ENCODE assay signal across 22 mouse cellular contexts in genomic region chr9:72931166-72931790, GRCm38 (mm10). TPM values are rescaled to one million over a fixed set of nuclear protein-coding genes. Genes with fewer than 3 reads are reported as not detected.
DNase-seq lines count a peak whose midpoint lies in the region; ATAC-seq and TF ChIP-seq lines count a peak whose summit lies in the region.
"Had no signal": no experiment of that assay in that cellular context is flagged by ENCODE, and none has a peak within 500 bp of the region (broad histone marks: within the 10 kb centered on the region; RNA-seq: fewer than 3 reads in every experiment).

No protein-coding gene starts in this region.

- intact Hi-C loops in left cerebral cortex, postnatal 14 days (cut with DNase I) = no loop called here
- intact Hi-C loops in heart, postnatal 25 days (cut with DNase I) = no loop called here
- intact Hi-C loops in gastrocnemius, postnatal 14 days (cut with DNase I; ENCODE audit: low total_unique reads) = no loop called here

- peaks cover 11% of the 10 kb centered on the region for H3K4me1 ChIP-seq in kidney, embryonic 15.5 days
- H3K4me1 ChIP-seq: liver, embryonic 12.5 days; megakaryocyte, embryonic 14.5 days had no signal

- H3K4me3 ChIP-seq in layer of hippocampus, adult 2 months = no peak overlapping the region
- H3K4me3 ChIP-seq in kidney, embryonic 15.5 days (replicated peaks) = no peak overlapping the region
- H3K4me3 ChIP-seq: embryonic facial prominence, embryonic 12.5 days; liver, embryonic 12.5 days; megakaryocyte, embryonic 14.5 days; stomach, embryonic 15.5 days had no signal

- peak overlapping the region; percentile 87 for H3K27ac ChIP-seq in layer of hippocampus, adult 2 months
- H3K27ac ChIP-seq in kidney, embryonic 15.5 days = no peak overlapping the region
- H3K27ac ChIP-seq: embryonic facial prominence, embryonic 12.5 days; liver, embryonic 12.5 days; stomach, embryonic 15.5 days had no signal

- no peaks in the 10 kb centered on the region for H3K27me3 ChIP-seq in kidney, embryonic 15.5 days
- H3K27me3 ChIP-seq: embryonic facial prominence, embryonic 12.5 days; stomach, embryonic 15.5 days had no signal

- 84% methylated on average over 13 of the region's 13 CpGs for WGBS in kidney, embryonic 15.5 days

- ATAC-seq in kidney, embryonic 15.5 days (replicated peaks; ENCODE audit: low FRiP score) = no peak
- ATAC-seq: hindbrain, embryonic 16.5 days; liver, embryonic 12.5 days had no signal

- peak; percentile 10 for DNase-seq in adrenal gland, postnatal 10 days
- no peak for DNase-seq in adrenal gland, postnatal 4 days (ENCODE audit: low spot score in 2 of 2)
- peak; percentile 22 for DNase-seq in 3T3-L1 (ENCODE audit: low read depth, low spot score)
- peak; percentile 74 to 88 for DNase-seq in layer of hippocampus, adult 2 months (ENCODE audit: low spot score in 2 of 2)
- DNase-seq in left cerebral cortex, postnatal 14 days (ENCODE audit: low spot score in 2 of 2) = peak; percentile 64 to 85
- no peak for DNase-seq in heart, postnatal 25 days (ENCODE audit: low spot score)
- DNase-seq in gastrocnemius, postnatal 14 days = no peak
- DNase-seq: adrenal gland, adult 2 months; cerebellum, postnatal 25 days; heart, postnatal 10 days; kidney, adult 18-20 months had no signal

- no peak overlapping the region for H3K4me2 ChIP-seq in kidney, embryonic 15.5 days
- H3K4me2 ChIP-seq: embryonic facial prominence, embryonic 12.5 days; liver, embryonic 12.5 days; stomach, embryonic 15.5 days had no signal

- H3K9ac ChIP-seq in kidney, embryonic 15.5 days = no peak overlapping the region
- H3K9ac ChIP-seq: embryonic facial prominence, embryonic 12.5 days; liver, embryonic 12.5 days; stomach, embryonic 15.5 days had no signal

- TF ChIP-seq CTCF in layer of hippocampus, adult 2 months (conservative IDR thresholded peaks at IDR 0.05) = no peak

- peaks cover 7% of the 10 kb centered on the region for H3K36me3 ChIP-seq in kidney, embryonic 15.5 days
- H3K36me3 ChIP-seq: liver, embryonic 12.5 days had no signal

- H3K9me3 ChIP-seq in kidney, embryonic 15.5 days (replicated peaks) = no peaks in the 10 kb centered on the region
- H3K9me3 ChIP-seq: embryonic facial prominence, embryonic 12.5 days; liver, embryonic 12.5 days; megakaryocyte, embryonic 14.5 days; stomach, embryonic 15.5 days had no signal

RNA-seq across cellular contexts. Expression of gene Pygo1, which starts 5.8 kb away (rescaled TPM):
- 1 to 10 TPM; 3.5 to 5.0 TPM for total RNA-seq in adrenal gland, postnatal 10 days (2021)
- 1 to 10 TPM; 7.4 to 7.7 TPM for total RNA-seq in adrenal gland, postnatal 4 days (2021)
- 10 to 100 TPM; 30.9 to 32.9 TPM for total RNA-seq in layer of hippocampus, adult 2 months (2021)
- total RNA-seq in left cerebral cortex, postnatal 14 days (2021) = 10 to 100 TPM; 12.0 to 13.0 TPM
- polyA plus RNA-seq in kidney, embryonic 15.5 days (2015; fragmentation: Nextera tagmentation; extraction: Ambion mirVana) = 5.4 TPM in 2 replicates
- total RNA-seq in heart, postnatal 25 days (2021) = 10 to 100 TPM in 1 of 2 experiments, 1 to 10 TPM in 1; 10.0 to 10.9 TPM
- total RNA-seq in gastrocnemius, postnatal 14 days (2021) = 1 to 10 TPM; 4.0 to 6.2 TPM

RNA-seq across cellular contexts. Expression of gene Dyx1c1, which starts 27.3 kb away (rescaled TPM):
- total RNA-seq in adrenal gland, postnatal 10 days (2021) = under 1 TPM; 0.66 to 0.85 TPM
- total RNA-seq in adrenal gland, postnatal 4 days (2021) = 1 to 10 TPM; 1.7 to 1.8 TPM
- 1 to 10 TPM; 2.5 to 3.8 TPM for total RNA-seq in layer of hippocampus, adult 2 months (2021)
- total RNA-seq in left cerebral cortex, postnatal 14 days (2021) = 1 to 10 TPM; 1.1 to 1.7 TPM
- 1.9 and 2.8 TPM in 2 replicates for polyA plus RNA-seq in kidney, embryonic 15.5 days (2015; fragmentation: Nextera tagmentation; extraction: Ambion mirVana)
- under 1 TPM; 0.36 to 0.62 TPM for total RNA-seq in heart, postnatal 25 days (2021)
- under 1 TPM; 0.43 to 0.60 TPM for total RNA-seq in gastrocnemius, postnatal 14 days (2021)

RNA-seq across cellular contexts. Expression of gene Gm44503, which starts 27.4 kb away (rescaled TPM):
- under 1 TPM in 1 of 2 experiments, not detected in 1; 0.21 TPM for total RNA-seq in adrenal gland, postnatal 10 days (2021)
- not detected for total RNA-seq in adrenal gland, postnatal 4 days (2021)
- not detected for total RNA-seq in layer of hippocampus, adult 2 months (2021)
- total RNA-seq in left cerebral cortex, postnatal 14 days (2021) = under 1 TPM in 1 of 2 experiments, not detected in 1; 0.29 TPM
- polyA plus RNA-seq in kidney, embryonic 15.5 days (2015; fragmentation: Nextera tagmentation; extraction: Ambion mirVana) = not detected in 2 replicates
- total RNA-seq in heart, postnatal 25 days (2021) = under 1 TPM in 1 of 2 experiments, not detected in 1; 0.56 TPM
- not detected for total RNA-seq in gastrocnemius, postnatal 14 days (2021)
- total RNA-seq: adrenal gland, adult 2 months; heart, adult 8-10 months; heart, postnatal 10 days; midbrain, postnatal 0 days had no signal
- polyA plus RNA-seq: embryonic facial prominence, embryonic 12.5 days; hindbrain, embryonic 16.5 days; lung, embryonic 16.5 days; midbrain, postnatal 0 days; neural tube, embryonic 14.5 days; small intestine, adult 2 months; stomach, embryonic 15.5 days had no signal

RNA-seq across cellular contexts. Expression of gene Ccpg1os, which starts 53.9 kb away (rescaled TPM):
- total RNA-seq in adrenal gland, postnatal 10 days (2021) = 10 to 100 TPM; 11.3 to 12.4 TPM
- 10 to 100 TPM; 14.1 to 15.1 TPM for total RNA-seq in adrenal gland, postnatal 4 days (2021)
- total RNA-seq in layer of hippocampus, adult 2 months (2021) = 10 to 100 TPM in 1 of 2 experiments, 1 to 10 TPM in 1; 9.3 to 11.0 TPM
- total RNA-seq in left cerebral cortex, postnatal 14 days (2021) = 1 to 10 TPM; 7.6 to 8.6 TPM
- polyA plus RNA-seq in kidney, embryonic 15.5 days (2015; fragmentation: Nextera tagmentation; extraction: Ambion mirVana) = 20.6 and 22.8 TPM in 2 replicates
- 1 to 10 TPM; 6.9 to 7.8 TPM for total RNA-seq in heart, postnatal 25 days (2021)
- total RNA-seq in gastrocnemius, postnatal 14 days (2021) = 1 to 10 TPM; 5.9 to 6.7 TPM

RNA-seq across cellular contexts. Expression of gene Ccpg1, which starts 54.0 kb away (rescaled TPM):
- 10 to 100 TPM; 71.0 to 73.8 TPM for total RNA-seq in adrenal gland, postnatal 10 days (2021)
- total RNA-seq in adrenal gland, postnatal 4 days (2021) = 10 to 100 TPM; 81.5 to 91.7 TPM
- 100 to 1,000 TPM; 149 to 152 TPM for total RNA-seq in layer of hippocampus, adult 2 months (2021)
- total RNA-seq in left cerebral cortex, postnatal 14 days (2021) = 100 to 1,000 TPM; 104 to 117 TPM
- polyA plus RNA-seq in kidney, embryonic 15.5 days (2015; fragmentation: Nextera tagmentation; extraction: Ambion mirVana) = 34.7 and 36.6 TPM in 2 replicates
- 10 to 100 TPM; 72.3 to 82.8 TPM for total RNA-seq in heart, postnatal 25 days (2021)
- 10 to 100 TPM; 32.3 to 36.7 TPM for total RNA-seq in gastrocnemius, postnatal 14 days (2021)

Comparison
In these comparisons a context has a peak if more than half of its experiments do, and no peak if none do; other contexts are left out.
1. DNase-seq: peak in adrenal gland, postnatal 10 days (single experiment), 3T3-L1 (single experiment), layer of hippocampus, adult 2 months (2 of 2) and left cerebral cortex, postnatal 14 days (2 of 2); none in adrenal gland, postnatal 4 days (0 of 2), heart, postnatal 25 days (single experiment) and gastrocnemius, postnatal 14 days (single experiment).